Mouse (Mus musculus): ENCODE data around the gene Flot2.

The Flot2 gene

DNA sequence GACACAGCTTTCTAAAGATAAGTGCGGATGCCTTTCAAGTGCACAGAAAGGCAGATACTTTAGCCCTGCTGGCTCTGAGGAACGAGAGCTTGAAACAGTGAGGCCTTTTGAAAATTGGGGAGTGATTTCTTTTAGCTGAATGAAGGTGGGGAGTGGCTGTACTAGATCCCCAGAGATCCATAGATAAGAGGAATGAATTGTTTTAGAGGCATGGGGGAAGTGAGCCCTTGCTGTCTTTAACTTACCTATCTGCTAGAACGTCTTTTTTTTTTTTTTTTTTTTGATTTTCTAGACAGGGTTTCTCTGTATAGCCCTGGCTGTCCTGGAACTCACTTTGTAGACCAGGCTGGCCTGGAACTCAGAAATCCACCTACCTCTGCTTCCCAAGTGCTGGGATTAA lies 59.3 kb downstream of the Flot2 start:
- in situ Hi-C loops (cut with MboI, MseI): no loop called here

DNA sequence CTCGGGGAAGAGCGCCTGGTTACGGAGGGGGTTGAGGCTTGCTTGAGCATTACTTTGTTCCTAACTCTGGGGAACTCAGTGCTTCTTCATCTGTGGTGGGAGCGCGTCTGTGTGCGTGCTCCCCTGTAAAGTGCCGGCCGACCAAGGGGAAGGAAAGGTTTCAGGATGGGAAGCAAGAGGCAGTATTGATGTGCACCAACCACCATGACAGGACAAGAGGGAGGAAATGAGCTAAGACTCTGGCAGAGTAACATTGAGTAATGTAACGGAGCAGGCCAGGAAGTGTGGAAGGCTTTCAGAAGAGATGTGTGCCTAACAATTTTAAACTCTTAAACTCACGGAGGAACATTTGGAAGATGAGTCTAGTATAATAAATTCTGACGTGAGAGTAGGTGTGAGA lies 63.0 kb downstream of the Flot2 start:
- in situ Hi-C loops (cut with MboI, MseI): no loop called here

DNA sequence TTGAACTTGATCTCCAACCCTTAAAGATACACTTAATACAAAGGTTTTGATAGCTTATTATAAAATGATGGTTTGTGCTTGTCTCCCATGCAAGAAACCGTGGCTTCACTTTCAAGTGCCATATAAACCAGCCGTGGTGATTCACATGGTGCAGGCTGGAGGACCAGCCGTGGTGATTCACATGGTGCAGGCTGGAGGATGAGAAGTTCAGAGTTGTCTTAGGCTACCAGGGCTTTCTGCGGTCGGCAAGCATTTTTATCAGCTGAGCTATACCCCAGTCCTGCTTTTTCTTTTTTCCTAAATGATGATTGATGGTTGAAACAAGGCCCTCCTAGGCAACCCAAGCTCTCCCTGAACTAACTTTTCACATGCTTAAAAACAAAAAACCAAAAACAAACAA lies 64.4 kb downstream of the Flot2 start:
- in situ Hi-C loops (cut with MboI, MseI): no loop called here

DNA sequence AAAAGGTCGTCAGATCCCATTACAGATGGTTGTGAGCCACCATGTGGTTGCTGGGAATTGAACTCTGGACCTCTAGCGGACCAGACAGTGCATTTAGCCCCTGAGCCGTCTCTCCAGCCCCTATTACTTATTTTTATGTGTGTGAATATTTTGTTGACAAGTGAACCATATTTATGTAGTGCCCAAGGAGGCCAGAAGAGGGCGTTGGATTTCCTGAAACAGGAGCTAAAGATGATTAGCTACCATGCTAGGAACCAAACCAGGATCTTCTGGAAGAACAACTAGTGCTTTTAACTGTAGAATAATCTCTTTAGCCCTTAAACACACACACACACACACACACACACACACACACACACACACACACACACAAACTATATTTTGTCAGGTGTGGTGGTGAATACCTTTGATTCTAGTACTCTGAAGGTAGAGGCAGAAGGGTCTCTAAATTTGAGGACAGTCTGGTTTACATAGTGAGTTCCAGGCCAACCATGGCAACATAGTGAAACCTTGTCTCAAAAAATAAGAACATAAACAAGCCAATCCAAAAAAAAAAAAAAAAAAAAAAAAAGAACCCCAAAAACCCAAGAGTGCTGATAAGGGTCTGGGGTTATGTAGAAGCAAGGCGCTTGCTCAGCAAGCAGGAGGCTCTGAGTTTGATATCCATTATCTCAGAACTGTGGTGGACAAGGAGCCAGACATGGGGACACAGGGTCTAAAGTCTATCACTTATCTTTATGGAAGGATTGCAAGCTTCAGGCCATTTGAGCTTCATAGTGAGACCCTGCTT lies 65.4 kb downstream of the Flot2 start:
- in situ Hi-C loops (cut with MboI, MseI): no loop called here

DNA sequence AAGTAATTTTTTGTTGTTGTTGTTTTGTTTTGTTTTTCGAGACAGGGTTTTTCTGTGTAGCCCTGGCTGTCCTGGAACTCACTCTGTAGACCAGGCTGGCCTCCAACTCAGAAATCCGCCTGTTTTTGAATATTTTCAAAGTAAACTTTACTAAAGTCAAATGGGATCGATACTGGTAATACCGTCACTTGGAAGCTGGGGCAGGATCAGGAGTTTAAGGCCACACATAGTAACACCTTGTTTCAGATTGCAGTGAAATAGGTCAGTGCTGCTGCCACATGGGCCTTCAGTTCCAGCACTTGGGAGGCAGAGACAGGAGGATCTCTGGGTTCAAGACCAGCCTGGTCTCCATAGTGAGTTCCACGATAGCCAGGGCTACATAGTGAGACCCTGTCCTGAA lies 66.8 kb downstream of the Flot2 start:
- in situ Hi-C loops (cut with MboI, MseI): no loop called here
